Mouse (Mus musculus): Measurements from ENCODE around the gene Sema3g. TPM values are rescaled to one million over a fixed set of nuclear protein-coding genes. Genes with fewer than 3 reads are reported as not detected.

The Sema3g gene
- total RNA-seq (2014; fragmentation: Nextera tagmentation) (not detected in 2 replicates), total RNA-seq (2017) (0.11 TPM in 1 of 2 replicates, not detected in the other), polyA plus RNA-seq (2012) (not detected in 2 replicates)

DNA sequence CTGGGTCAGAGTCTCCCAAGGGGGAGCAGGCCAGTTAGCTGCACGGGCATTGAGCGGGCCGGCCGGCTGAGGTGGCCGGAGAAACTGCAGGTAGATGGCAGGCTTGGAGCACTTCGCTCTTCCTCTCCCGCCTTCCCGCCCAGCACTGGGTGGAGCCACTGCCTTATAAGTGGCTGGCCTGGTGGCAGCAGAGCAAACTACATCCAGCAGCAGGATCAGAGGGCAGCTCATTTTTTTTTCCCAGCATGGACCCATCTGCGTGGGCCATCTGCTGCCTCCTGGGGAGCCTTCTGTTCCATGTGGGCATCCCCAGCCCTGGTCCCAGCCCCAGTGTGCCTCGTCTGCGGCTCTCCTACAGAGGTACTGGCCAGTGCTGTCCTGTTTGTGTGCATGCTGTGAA is at the start of gene Sema3g:
Sema3g (plus strand) TSS at position 195 of the 400 bp plus-strand sequence.
- TF ChIP-seq POLR2AphosphoS5 (IDR thresholded peaks at IDR 0.05; ENCODE audit: insufficient replicate concordance, low read depth, low read length) (no peak), GATA2 (IDR thresholded peaks at IDR 0.05; ENCODE audit: borderline replicate concordance, low read depth, low read length) (no peak), CTCF (IDR thresholded peaks at IDR 0.05; ENCODE audit: low read depth, low read length) (no peak)
- no peak within 1 kb of the TSS for H3K4me3 ChIP-seq (ENCODE audit: low read depth, low read length)
- peaks cover 4% of the 10 kb centered on the region for H3K4me1 ChIP-seq (ENCODE audit: insufficient read depth, low read depth, low read length)
- DNase-seq (ENCODE audit: low spot score) (no peak), ATAC-seq (ENCODE audit: extremely low read depth, insufficient number of reproducible peaks, low FRiP score, poor library complexity, severe bottlenecking) (no peak)
- H3K27me3 ChIP-seq (ENCODE audit: insufficient read depth, low read length), result peaks cover 75% of the 10 kb centered on the region
- H3K9me3 ChIP-seq (replicated peaks), result no peaks in the 10 kb centered on the region
- no peaks in the 10 kb centered on the region for H3K36me3 ChIP-seq (replicated peaks)

DNA sequence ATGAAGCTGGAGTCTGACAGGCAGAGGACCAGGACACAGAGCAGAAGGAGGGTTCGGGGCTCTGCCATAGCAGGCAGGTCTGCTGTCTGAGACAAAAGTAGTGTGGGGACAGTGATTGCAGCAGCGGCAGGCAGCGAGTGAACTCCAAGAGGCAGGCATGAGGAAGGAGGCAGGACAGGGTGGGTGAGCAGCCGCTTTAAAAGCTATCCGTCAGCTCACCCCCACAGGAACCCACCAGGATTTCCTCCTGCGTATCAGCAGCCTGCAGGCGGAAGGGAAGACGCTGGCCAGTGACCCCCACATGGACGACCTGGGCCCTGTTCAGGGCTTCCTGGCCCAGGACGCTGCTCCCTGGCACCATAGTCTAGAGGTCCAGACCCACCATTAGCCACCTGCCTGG is 49.2 kb upstream of the Sema3g start, which contains the start of gene Stab1:
Stab1 (minus strand) TSS at position 217 of the 400 bp plus-strand sequence.
- DNase-seq (ENCODE audit: low spot score), result no peak
- no peak within 1 kb of the TSS for H3K4me3 ChIP-seq (ENCODE audit: low read depth, low read length)
- H3K4me1 ChIP-seq (ENCODE audit: insufficient read depth, low read depth, low read length), result peaks cover 66% of the 10 kb centered on the region
- H3K9me3 ChIP-seq (replicated peaks), result no peaks in the 10 kb centered on the region
- no peak for ATAC-seq (ENCODE audit: extremely low read depth, insufficient number of reproducible peaks, low FRiP score, poor library complexity, severe bottlenecking)
- TF ChIP-seq GATA2 (IDR thresholded peaks at IDR 0.05; ENCODE audit: borderline replicate concordance, low read depth, low read length) (no peak), POLR2AphosphoS5 (IDR thresholded peaks at IDR 0.05; ENCODE audit: insufficient replicate concordance, low read depth, low read length) (no peak), CTCF (IDR thresholded peaks at IDR 0.05; ENCODE audit: low read depth, low read length) (no peak), GATA1 (IDR thresholded peaks at IDR 0.05; ENCODE audit: borderline replicate concordance, low read length) (no peak)
- H3K27me3 ChIP-seq (ENCODE audit: insufficient read depth, low read length), result peaks cover 44% of the 10 kb centered on the region
- peaks cover 35% of the 10 kb centered on the region for H3K36me3 ChIP-seq (replicated peaks)

DNA sequence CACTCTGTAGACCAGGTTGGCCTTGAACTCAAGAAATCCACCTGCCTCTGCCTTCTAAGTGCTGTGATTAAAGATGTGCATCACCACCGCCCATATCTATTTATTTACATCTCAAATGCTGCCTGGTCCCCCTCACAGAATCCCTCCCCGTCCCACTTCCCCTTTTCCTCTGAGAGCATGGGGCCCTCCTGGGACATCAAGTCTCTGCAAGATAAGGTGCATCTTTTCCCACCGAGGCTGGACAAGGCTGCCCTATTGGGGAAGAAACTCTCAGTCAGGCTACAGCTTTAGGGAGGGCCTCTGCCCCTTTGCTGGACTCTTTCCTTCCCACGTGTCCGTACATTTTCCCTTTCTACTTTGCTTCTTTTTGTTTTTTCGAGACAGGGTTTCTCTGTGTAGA is 48.2 kb upstream of the Sema3g start:
- ATAC-seq (ENCODE audit: extremely low read depth, insufficient number of reproducible peaks, low FRiP score, poor library complexity, severe bottlenecking) (peak; percentile 50; the same call in 1 of the 2 replicates), DNase-seq (ENCODE audit: low spot score) (peak; percentile 45)
- no peak for TF ChIP-seq TAL1 (conservative IDR thresholded peaks at IDR 0.05; ENCODE audit: low read depth, low read length)
- no peak for TF ChIP-seq POLR2AphosphoS5 (IDR thresholded peaks at IDR 0.05; ENCODE audit: insufficient replicate concordance, low read depth, low read length)
- TF ChIP-seq GATA2 (IDR thresholded peaks at IDR 0.05; ENCODE audit: borderline replicate concordance, low read depth, low read length), result no peak
- TF ChIP-seq GATA1 (IDR thresholded peaks at IDR 0.05; ENCODE audit: borderline replicate concordance, low read length), result no peak
- no peak for TF ChIP-seq CTCF (IDR thresholded peaks at IDR 0.05; ENCODE audit: low read depth, low read length)
- peaks cover 60% of the 10 kb centered on the region for H3K4me1 ChIP-seq (ENCODE audit: insufficient read depth, low read depth, low read length)
- H3K36me3 ChIP-seq (replicated peaks), result peaks cover 46% of the 10 kb centered on the region
- H3K9me3 ChIP-seq (replicated peaks), result no peaks in the 10 kb centered on the region
- H3K27me3 ChIP-seq (ENCODE audit: insufficient read depth, low read length), result peaks cover 34% of the 10 kb centered on the region
- no peak overlapping the region for H3K4me3 ChIP-seq (ENCODE audit: low read depth, low read length)

DNA sequence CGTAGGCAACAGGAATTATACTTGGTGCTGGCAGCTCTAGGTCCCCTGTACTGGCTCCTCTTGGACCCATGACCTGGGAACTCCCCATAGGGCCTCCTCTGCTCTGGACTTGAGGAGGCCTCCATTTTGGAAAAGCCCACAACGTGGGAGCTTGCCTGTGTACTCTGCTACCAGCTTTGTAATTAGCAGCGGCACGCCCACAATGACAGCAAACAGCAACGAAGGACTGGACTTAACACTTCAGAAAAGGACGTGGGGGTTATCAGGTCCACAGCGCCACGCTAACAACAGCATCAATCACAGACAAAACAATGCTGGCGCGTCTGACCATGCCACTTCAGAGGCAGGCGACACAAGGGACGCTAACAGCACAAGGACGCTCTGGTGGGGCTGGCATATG is 46.7 kb upstream of the Sema3g start:
- Histone ChIP-seq H3K4me1 (ENCODE audit: insufficient read depth, low read depth, low read length) (peaks cover 52% of the 10 kb centered on the region), H3K9me3 (replicated peaks) (no peaks in the 10 kb centered on the region), H3K36me3 (replicated peaks) (peaks cover 61% of the 10 kb centered on the region), H3K27me3 (ENCODE audit: insufficient read depth, low read length) (peaks cover 23% of the 10 kb centered on the region), H3K4me3 (ENCODE audit: low read depth, low read length) (no peak overlapping the region)
- TF ChIP-seq TAL1 (conservative IDR thresholded peaks at IDR 0.05; ENCODE audit: low read depth, low read length), result no peak
- no peak for TF ChIP-seq CTCF (IDR thresholded peaks at IDR 0.05; ENCODE audit: low read depth, low read length)
- no peak for TF ChIP-seq GATA2 (IDR thresholded peaks at IDR 0.05; ENCODE audit: borderline replicate concordance, low read depth, low read length)
- TF ChIP-seq POLR2AphosphoS5 (IDR thresholded peaks at IDR 0.05; ENCODE audit: insufficient replicate concordance, low read depth, low read length), result no peak
- TF ChIP-seq GATA1 (IDR thresholded peaks at IDR 0.05; ENCODE audit: borderline replicate concordance, low read length), result no peak
- ATAC-seq (ENCODE audit: extremely low read depth, insufficient number of reproducible peaks, low FRiP score, poor library complexity, severe bottlenecking), result no peak
- DNase-seq (ENCODE audit: low spot score), result no peak

DNA sequence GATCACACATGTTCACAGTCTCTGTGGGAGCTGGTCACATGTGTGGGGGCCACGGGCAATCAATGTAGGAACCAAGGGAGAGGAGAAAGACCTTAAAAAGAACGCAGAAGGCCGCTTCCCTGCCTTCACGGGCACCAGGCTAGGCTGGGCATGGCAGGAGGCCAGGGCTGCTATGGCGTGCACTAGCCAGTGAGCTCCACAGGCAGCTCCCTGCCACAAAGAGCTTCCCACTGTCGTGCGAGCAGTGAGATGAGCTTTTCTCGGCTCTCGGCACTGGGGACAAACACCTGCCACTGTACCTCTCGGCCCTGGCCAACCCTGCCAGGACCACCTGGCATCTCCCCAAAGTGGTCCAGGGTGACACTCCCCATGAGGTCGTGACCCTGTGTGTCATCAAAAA is 46.3 kb upstream of the Sema3g start:
- peaks cover 53% of the 10 kb centered on the region for H3K4me1 ChIP-seq (ENCODE audit: insufficient read depth, low read depth, low read length)
- no peak for ATAC-seq (ENCODE audit: extremely low read depth, insufficient number of reproducible peaks, low FRiP score, poor library complexity, severe bottlenecking)
- H3K36me3 ChIP-seq (replicated peaks), result peaks cover 65% of the 10 kb centered on the region

DNA sequence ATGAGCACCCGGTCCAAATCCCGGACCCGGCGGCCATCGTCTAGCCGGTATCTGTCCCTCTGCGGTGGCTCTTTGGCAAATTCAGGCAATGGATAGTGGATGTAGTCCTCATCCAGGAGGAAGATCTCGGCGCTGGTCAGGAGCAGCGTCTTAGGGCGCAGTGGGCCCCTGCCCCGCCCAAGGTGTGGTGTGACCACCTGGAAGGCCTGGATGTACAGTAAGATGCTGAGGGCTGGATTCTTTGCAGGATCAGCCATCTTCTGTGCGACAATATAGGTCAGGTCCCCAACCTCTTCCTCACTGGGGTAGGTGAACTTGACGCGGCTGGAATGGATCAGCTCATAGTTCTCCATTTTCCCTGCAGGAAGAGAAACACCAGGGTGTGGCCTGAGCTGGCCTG is 45.8 kb upstream of the Sema3g start:
- peaks cover 16% of the 10 kb centered on the region for H3K27me3 ChIP-seq (ENCODE audit: insufficient read depth, low read length)
- ATAC-seq (ENCODE audit: extremely low read depth, insufficient number of reproducible peaks, low FRiP score, poor library complexity, severe bottlenecking), result no peak
- peaks cover 53% of the 10 kb centered on the region for H3K4me1 ChIP-seq (ENCODE audit: insufficient read depth, low read depth, low read length)
- H3K4me3 ChIP-seq (ENCODE audit: low read depth, low read length), result no peak overlapping the region
- peaks cover 69% of the 10 kb centered on the region for H3K36me3 ChIP-seq (replicated peaks)
- TF ChIP-seq CTCF (IDR thresholded peaks at IDR 0.05; ENCODE audit: low read depth, low read length) (no peak), POLR2AphosphoS5 (IDR thresholded peaks at IDR 0.05; ENCODE audit: insufficient replicate concordance, low read depth, low read length) (no peak), GATA1 (IDR thresholded peaks at IDR 0.05; ENCODE audit: borderline replicate concordance, low read length) (no peak), GATA2 (IDR thresholded peaks at IDR 0.05; ENCODE audit: borderline replicate concordance, low read depth, low read length) (no peak)
- no peaks in the 10 kb centered on the region for H3K9me3 ChIP-seq (replicated peaks)
- no peak for DNase-seq (ENCODE audit: low spot score)

More for the DNA sequence above, 46.3 kb upstream of the Sema3g start:
- no peaks in the 10 kb centered on the region for H3K9me3 ChIP-seq (replicated peaks)
- DNase-seq (ENCODE audit: low spot score), result no peak
- peaks cover 21% of the 10 kb centered on the region for H3K27me3 ChIP-seq (ENCODE audit: insufficient read depth, low read length)
- TF ChIP-seq GATA2 (IDR thresholded peaks at IDR 0.05; ENCODE audit: borderline replicate concordance, low read depth, low read length) (no peak), TAL1 (conservative IDR thresholded peaks at IDR 0.05; ENCODE audit: low read depth, low read length) (no peak), POLR2AphosphoS5 (IDR thresholded peaks at IDR 0.05; ENCODE audit: insufficient replicate concordance, low read depth, low read length) (no peak), GATA1 (IDR thresholded peaks at IDR 0.05; ENCODE audit: borderline replicate concordance, low read length) (no peak), CTCF (IDR thresholded peaks at IDR 0.05; ENCODE audit: low read depth, low read length) (no peak)
- H3K4me3 ChIP-seq (ENCODE audit: low read depth, low read length), result no peak overlapping the region

All from G1E (cell line).